Mouse (Mus musculus) intestine, embryonic 14.5 days (tissue): ENCODE measurements at regions not wholly inside any gene's neighbourhood (a gene's known extent, or its start where the extent isn't known, plus 50 kb on each side); places are given as distances from the start of the nearest gene placed in this dataset.

ENCODE experiments used
- ATAC-seq: fragments of 200-750 bp; cut with Nextera tagmentation; replicated peaks from 2 replicates; pipeline ENCODE4 v1.8.0; 2017; ENCODE audit warnings: low read depth, moderate number of reproducible peaks, moderate TSS enrichment, moderate library complexity; ENCODE audit not compliant: low FRiP score, low TSS enrichment
- DNase-seq: peaks from one replicate; pipeline ENCODE4 v3.0.0-alpha.2; 2018; ENCODE audit warnings: low spot score
- H3K27ac ChIP-seq: fragments of 300-500 bp; sonication (generic); 2 replicates; pipeline ENCODE4 v1.5.1; 2014; ENCODE audit warnings: low read depth, mild to moderate bottlenecking, control low read depth
- H3K27me3 ChIP-seq: fragments of 300-500 bp; sonication (generic); replicated peaks from 2 replicates; pipeline ENCODE4 v1.6.1; 2014; ENCODE audit warnings: low read length, control low read depth; ENCODE audit not compliant: control insufficient read depth, insufficient read depth
- H3K36me3 ChIP-seq: fragments of 300-500 bp; sonication (generic); 2 replicates; pipeline ENCODE4 v1.6.1; 2014; ENCODE audit warnings: low read length, control low read depth; ENCODE audit not compliant: control insufficient read depth, insufficient read depth
- H3K4me1 ChIP-seq: fragments of 300-500 bp; sonication (generic); replicated peaks from 2 replicates; pipeline ENCODE4 v1.6.1; 2014; ENCODE audit warnings: low read length, control low read depth, mixed read lengths; ENCODE audit not compliant: control insufficient read depth, insufficient read depth
- H3K4me2 ChIP-seq: fragments of 300-500 bp; sonication (generic); 2 replicates; pipeline ENCODE4 v1.6.1; 2014; ENCODE audit warnings: low read length
- H3K4me3 ChIP-seq: fragments of 300-500 bp; sonication (generic); 2 replicates; pipeline ENCODE4 v1.5.1; 2014; ENCODE audit warnings: low read depth, low read length, control low read depth, mixed read lengths
- H3K9ac ChIP-seq: fragments of 300-500 bp; sonication (generic); 2 replicates; pipeline ENCODE4 v1.6.1; 2014; ENCODE audit warnings: mild to moderate bottlenecking, low read length
- H3K9me3 ChIP-seq: fragments of 300-500 bp; sonication (generic); 2 replicates; pipeline ENCODE4 v1.6.1; 2016; ENCODE audit warnings: low read length, control low read depth; ENCODE audit not compliant: control insufficient read depth
- WGBS: fragments of 180-500 bp; shearing (Covaris S2); extraction: QIAGEN DNeasy Blood & Tissue Kit; methylation state at CpG from one replicate; pipeline ENCODE4 v1.1.7; 2014; 5-methylcytosine and 5-hydroxymethylcytosine counted together

DNA sequence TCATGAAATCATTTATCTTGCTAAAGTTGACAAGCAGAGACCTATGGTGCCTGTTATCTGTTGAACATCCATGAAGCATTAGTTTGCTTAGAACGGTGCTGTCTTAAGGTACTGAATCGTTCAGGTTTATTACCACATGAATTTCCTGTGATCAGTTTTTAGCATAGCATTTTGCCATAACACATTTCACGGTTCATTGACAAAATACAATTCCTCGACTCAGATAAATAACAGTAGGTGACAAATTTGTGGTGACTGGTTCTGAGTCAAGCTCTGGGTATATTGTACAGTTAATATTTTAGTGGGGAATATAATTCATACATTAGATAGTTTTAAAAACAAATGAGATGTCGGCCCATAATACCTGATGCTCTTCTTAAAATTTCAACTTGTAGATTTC, 1207.5 kb upstream of the Tenm2 start:
- H3K4me2 ChIP-seq, result no peak overlapping the region
- 78% methylated on average over 5 of the region's 5 CpGs for WGBS

DNA sequence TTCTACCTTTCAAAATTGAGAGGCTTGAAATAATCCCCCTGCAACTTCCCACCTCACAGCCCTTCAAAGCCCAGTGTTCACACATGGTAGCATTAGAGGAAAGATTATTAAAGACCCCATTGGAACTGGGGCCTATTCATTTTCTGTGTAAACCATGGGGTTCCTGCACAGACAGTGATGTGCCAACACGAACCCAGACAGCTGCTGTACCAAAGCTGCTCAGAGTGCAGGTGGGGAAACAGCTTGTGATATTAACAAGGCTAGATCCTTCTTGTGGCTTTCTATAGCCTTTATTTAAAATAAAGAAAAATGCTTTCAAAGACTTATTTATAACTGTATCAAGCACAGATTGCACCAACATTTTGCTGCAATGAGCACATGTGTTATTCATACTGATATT, 1174.5 kb upstream of the Tenm2 start:
- ATAC-seq (no peak), DNase-seq (no peak)
- Histone ChIP-seq H3K4me3 (no peak overlapping the region), H3K4me1 (no peaks in the 10 kb centered on the region), H3K9me3 (no peaks in the 10 kb centered on the region), H3K4me2 (no peak overlapping the region), H3K27me3 (no peaks in the 10 kb centered on the region), H3K36me3 (no peaks in the 10 kb centered on the region), H3K27ac (no peak overlapping the region), H3K9ac (no peak overlapping the region)
- WGBS, result 54% methylated on average over 1 of the region's 1 CpGs

More for the DNA sequence above, 1207.5 kb upstream of the Tenm2 start:
- Histone ChIP-seq H3K27me3 (no peaks in the 10 kb centered on the region), H3K27ac (no peak overlapping the region), H3K36me3 (no peaks in the 10 kb centered on the region), H3K4me3 (no peak overlapping the region), H3K9ac (no peak overlapping the region), H3K4me1 (no peaks in the 10 kb centered on the region), H3K9me3 (no peaks in the 10 kb centered on the region)
- no peak for ATAC-seq
- no peak for DNase-seq

DNA sequence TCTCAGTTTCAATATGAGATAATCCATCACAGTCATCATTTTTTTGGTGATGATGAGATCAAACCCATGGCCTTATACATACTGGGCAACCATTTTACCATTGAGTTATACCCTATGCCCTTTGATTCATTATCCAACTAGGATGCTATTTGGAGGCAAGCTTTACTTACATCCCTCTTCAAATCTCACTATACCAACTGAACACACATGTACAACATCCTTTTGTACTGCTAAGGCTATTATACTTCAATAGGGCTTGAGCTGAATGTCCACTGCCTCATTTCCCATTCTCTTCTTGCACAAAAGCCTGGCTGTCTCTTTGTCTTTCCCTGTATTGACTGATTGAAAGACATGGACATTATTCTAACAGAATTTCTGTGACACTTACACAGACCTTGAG, 1162.0 kb upstream of the Tenm2 start:
- DNase-seq (no peak), ATAC-seq (no peak)
- Histone ChIP-seq H3K9me3 (no peaks in the 10 kb centered on the region), H3K27me3 (no peaks in the 10 kb centered on the region), H3K4me2 (no peak overlapping the region), H3K36me3 (no peaks in the 10 kb centered on the region), H3K4me1 (no peaks in the 10 kb centered on the region), H3K27ac (no peak overlapping the region), H3K4me3 (no peak overlapping the region), H3K9ac (no peak overlapping the region)

- no peak for DNase-seq
- H3K9ac ChIP-seq, result no peak overlapping the region
- 74% methylated on average over 2 of the region's 2 CpGs for WGBS
- no peak overlapping the region for H3K27ac ChIP-seq
- H3K4me2 ChIP-seq, result no peak overlapping the region
- H3K9me3 ChIP-seq, result no peaks in the 10 kb centered on the region
- H3K27me3 ChIP-seq, result no peaks in the 10 kb centered on the region
- no peak overlapping the region for H3K4me3 ChIP-seq
- no peaks in the 10 kb centered on the region for H3K36me3 ChIP-seq
- ATAC-seq, result no peak
- no peaks in the 10 kb centered on the region for H3K4me1 ChIP-seq
These were observed 1151.2 kb upstream of the Tenm2 start for GRCm38 (mm10) chr11:38386958-38387357.

DNA sequence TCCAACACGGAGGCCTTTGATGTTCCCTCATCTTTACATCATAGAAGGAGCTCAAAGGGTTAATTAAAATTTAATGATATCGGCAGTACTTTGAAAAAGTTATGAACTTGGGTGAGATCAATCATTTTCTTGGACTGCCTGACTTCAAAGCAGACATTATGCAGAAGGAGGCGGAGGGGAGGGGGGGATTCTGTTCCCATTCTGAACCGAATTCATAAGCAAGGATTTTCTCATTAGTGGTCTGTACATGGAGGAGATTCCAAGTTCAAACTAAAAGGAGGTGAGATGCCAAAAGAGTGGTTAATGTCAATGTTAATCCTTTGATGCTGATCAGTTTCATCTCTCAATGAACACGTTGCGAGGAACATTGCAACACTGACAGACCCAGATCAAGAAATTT, 1110.7 kb upstream of the Tenm2 start:
- 81% methylated on average over 6 of the region's 6 CpGs for WGBS
- Histone ChIP-seq H3K27me3 (no peaks in the 10 kb centered on the region), H3K9ac (no peak overlapping the region), H3K27ac (no peak overlapping the region), H3K4me1 (no peaks in the 10 kb centered on the region), H3K4me2 (no peak overlapping the region), H3K4me3 (no peak overlapping the region), H3K9me3 (no peaks in the 10 kb centered on the region), H3K36me3 (no peaks in the 10 kb centered on the region)
- ATAC-seq, result no peak
- no peak for DNase-seq

DNA sequence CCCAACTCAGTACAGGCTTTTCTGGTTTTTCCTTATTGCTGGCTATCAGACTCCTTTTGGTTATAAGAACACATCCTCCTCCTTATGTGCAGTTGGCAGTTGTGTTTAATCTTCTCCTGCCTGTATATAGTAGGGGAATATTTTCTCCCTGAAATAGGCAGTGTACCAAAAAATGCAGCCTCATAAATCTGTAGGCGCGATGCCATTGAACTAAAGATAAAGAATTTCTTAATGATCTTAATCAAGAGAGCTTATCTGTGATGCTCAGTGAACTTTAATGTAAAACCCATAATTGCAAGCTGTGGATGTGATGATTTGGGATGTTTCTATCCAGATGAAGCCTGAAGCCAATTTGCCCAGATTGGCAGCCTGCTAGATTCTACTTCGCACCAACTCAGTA, 1099.6 kb upstream of the Tenm2 start:
- Histone ChIP-seq H3K27me3 (no peaks in the 10 kb centered on the region), H3K9me3 (no peaks in the 10 kb centered on the region), H3K4me2 (no peak overlapping the region), H3K36me3 (no peaks in the 10 kb centered on the region), H3K9ac (no peak overlapping the region), H3K4me3 (no peak overlapping the region), H3K4me1 (no peaks in the 10 kb centered on the region), H3K27ac (no peak overlapping the region)
- no peak for DNase-seq
- WGBS, result 79% methylated on average over 3 of the region's 3 CpGs
- no peak for ATAC-seq

- Histone ChIP-seq H3K27ac (no peak overlapping the region), H3K4me3 (no peak overlapping the region), H3K27me3 (no peaks in the 10 kb centered on the region), H3K9me3 (no peaks in the 10 kb centered on the region), H3K4me2 (no peak overlapping the region), H3K36me3 (no peaks in the 10 kb centered on the region), H3K4me1 (no peaks in the 10 kb centered on the region), H3K9ac (no peak overlapping the region)
- DNase-seq, result no peak
- ATAC-seq, result no peak
These were observed 1061.9 kb upstream of the Tenm2 start for GRCm38 (mm10) chr11:38297693-38298092.

DNA sequence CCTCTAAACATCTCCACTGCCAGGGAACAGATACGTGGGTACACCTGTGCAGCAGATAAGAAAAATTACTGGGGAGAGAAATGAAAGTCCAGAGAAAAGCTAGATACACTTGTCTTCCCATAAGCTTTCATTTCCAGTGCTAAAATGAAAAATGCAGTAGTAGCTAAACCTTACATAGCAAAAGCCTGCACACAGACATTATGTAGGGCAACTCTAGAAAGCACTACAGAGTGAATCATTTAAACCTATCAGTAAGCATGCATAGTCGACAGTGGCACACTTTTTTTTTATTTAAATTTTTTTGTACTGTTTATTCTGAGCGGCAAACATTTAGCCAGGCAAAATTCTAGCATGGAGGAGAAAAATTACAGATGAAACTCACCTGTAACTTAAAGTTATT, 1055.5 kb upstream of the Tenm2 start:
- Histone ChIP-seq H3K4me1 (no peaks in the 10 kb centered on the region), H3K36me3 (no peaks in the 10 kb centered on the region), H3K4me3 (no peak overlapping the region), H3K4me2 (no peak overlapping the region), H3K9ac (no peak overlapping the region), H3K27me3 (no peaks in the 10 kb centered on the region), H3K27ac (no peak overlapping the region), H3K9me3 (no peaks in the 10 kb centered on the region)
- WGBS, result 75% methylated on average over 3 of the region's 3 CpGs
- no peak for ATAC-seq
- no peak for DNase-seq

- H3K27ac ChIP-seq, result no peak overlapping the region
- H3K36me3 ChIP-seq, result no peaks in the 10 kb centered on the region
- no peak overlapping the region for H3K4me2 ChIP-seq
- ATAC-seq, result no peak
- 83% methylated on average over 2 of the region's 2 CpGs for WGBS
- H3K4me1 ChIP-seq, result no peaks in the 10 kb centered on the region
- DNase-seq, result no peak
- H3K4me3 ChIP-seq, result no peak overlapping the region
- H3K9me3 ChIP-seq, result no peaks in the 10 kb centered on the region
- H3K9ac ChIP-seq, result no peak overlapping the region
- H3K27me3 ChIP-seq, result no peaks in the 10 kb centered on the region
These were observed 1045.2 kb upstream of the Tenm2 start for GRCm38 (mm10) chr11:38280961-38281360.
